Mouse (Mus musculus) adrenal gland, postnatal 10 days (tissue): ENCODE data around the gene Magoh. TPM values are rescaled to one million over a fixed set of nuclear protein-coding genes. Genes with fewer than 3 reads are reported as not detected.
A peak's percentile ranks its signal among the peaks of the same experiment; 100 is the strongest.

Experiments used
- DNase-seq: peaks from one replicate; pipeline ENCODE4 v3.0.0; 2021; ENCODE audit warnings: mixed read lengths
- total RNA-seq, 2 experiments: library from RNA; stranded (reverse); gene quantifications; 2 replicates each; pipeline ENCODE4 v1.2.3; 2021

The Magoh gene
- total RNA-seq, 2 experiments from 2014 or later = 83.6 to 86.1 TPM

- peak; percentile 95 for DNase-seq
Measured at GRCm38 (mm10) chr4:107889731-107890432, 10.3 kb downstream of the Magoh start, which contains the start of gene 0610037L13Rik. 0610037L13Rik (plus strand) TSS chr4:107889813.

GRCm38 (mm10) chr4:107892663-107893062 lies 13.1 kb downstream of the Magoh start:
- DNase-seq = no peak

- no peak for DNase-seq
Measured at GRCm38 (mm10) chr4:107899211-107899927, 19.8 kb downstream of the Magoh start.

DNA sequence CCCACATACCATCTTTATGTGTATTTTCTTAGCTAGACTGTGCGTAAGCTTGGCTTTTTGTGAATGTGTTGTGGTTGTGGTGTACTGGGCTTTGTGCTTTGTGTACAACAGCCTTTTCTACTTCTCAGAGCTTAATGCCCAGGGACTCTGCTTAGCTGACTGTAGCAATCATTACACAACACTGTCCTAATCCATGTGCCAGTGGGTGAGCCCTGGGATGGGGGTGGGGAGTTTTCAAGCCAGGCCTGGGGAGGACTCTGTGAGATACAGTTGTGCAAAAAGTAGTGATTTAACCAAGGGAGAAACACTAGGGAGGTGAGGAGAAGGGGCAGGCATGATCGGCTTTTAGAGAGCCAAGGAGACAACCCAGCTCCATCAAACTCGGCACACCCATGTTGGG lies 20.7 kb downstream of the Magoh start:
- DNase-seq = no peak

GRCm38 (mm10) chr4:107904252-107904651 lies 24.7 kb downstream of the Magoh start:
- DNase-seq = no peak

DNA sequence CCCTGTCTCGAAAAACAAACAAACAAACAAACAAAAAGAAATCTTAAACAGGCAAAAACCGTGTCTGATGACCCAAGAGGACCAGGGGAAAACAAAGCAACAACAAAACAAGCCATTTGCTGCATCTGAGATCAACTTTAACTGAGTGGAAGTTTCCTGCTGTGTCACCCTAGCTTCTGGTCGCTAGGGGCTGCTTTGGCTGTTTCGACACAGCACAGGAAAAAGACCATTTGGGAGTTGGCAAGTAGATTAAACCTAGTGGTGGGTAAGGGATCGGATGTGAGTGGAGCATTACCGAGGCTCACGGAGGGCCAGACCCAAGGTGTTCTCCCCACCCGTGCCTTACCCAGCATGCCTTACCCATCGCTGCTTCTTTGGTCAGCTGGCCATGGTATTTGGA lies 27.0 kb downstream of the Magoh start:
- no peak for DNase-seq

- DNase-seq = no peak
Measured at GRCm38 (mm10) chr4:107910020-107910419, 30.5 kb downstream of the Magoh start.

GRCm38 (mm10) chr4:107920336-107920735 lies 40.8 kb downstream of the Magoh start:
- peak; percentile 77 for DNase-seq

- DNase-seq = peak; percentile 88
Measured at GRCm38 (mm10) chr4:107921152-107921695, 41.7 kb downstream of the Magoh start.

- DNase-seq = peak; percentile 62
Measured at GRCm38 (mm10) chr4:107921952-107922351, 42.4 kb downstream of the Magoh start.

GRCm38 (mm10) chr4:107923145-107923802 lies 43.7 kb downstream of the Magoh start, which contains the start of gene Cpt2:
Cpt2 (minus strand) TSS chr4:107923610.
- DNase-seq = peak; percentile 97

GRCm38 (mm10) chr4:107923803-107924194 lies 44.2 kb downstream of the Magoh start:
- no peak for DNase-seq

- DNase-seq = no peak
Measured at GRCm38 (mm10) chr4:107928269-107928668, 48.7 kb downstream of the Magoh start.

- DNase-seq = no peak
Measured at GRCm38 (mm10) chr4:107928726-107929125, 49.2 kb downstream of the Magoh start.

GRCm38 (mm10) chr4:107931453-107931852 lies 51.9 kb downstream of the Magoh start:
- no peak for DNase-seq

GRCm38 (mm10) chr4:107933239-107933638 lies 53.7 kb downstream of the Magoh start:
- no peak for DNase-seq

GRCm38 (mm10) chr4:107935254-107935653 lies 55.7 kb downstream of the Magoh start:
- no peak for DNase-seq

Other genes with a start within 250 kb of the Magoh start
- gene Dmrtb1, start 195.5 kb upstream of the Magoh start, total RNA-seq = not detected
- 1 to 10 TPM; 3.8 to 4.9 TPM for gene Lrp8, start 77.5 kb upstream of the Magoh start, total RNA-seq
- 10 to 100 TPM; 68.6 to 80.0 TPM for gene 0610037L13Rik, start 10.1 kb downstream of the Magoh start, total RNA-seq
- gene Cpt2, start 43.9 kb downstream of the Magoh start, total RNA-seq = 100 to 1,000 TPM; 269 to 277 TPM
- under 1 TPM; 0.15 to 0.39 TPM for gene Slc1a7, start 88.6 kb downstream of the Magoh start, total RNA-seq
- gene Podn, start 216.7 kb downstream of the Magoh start, total RNA-seq = 1 to 10 TPM; 7.0 to 7.4 TPM